Mouse (Mus musculus) liver, embryonic 13.5 days (tissue): ENCODE results near the gene Tmem132c. TPM values are rescaled to one million over a fixed set of nuclear protein-coding genes. Genes with fewer than 3 reads are reported as not detected.

Experiments used
- ATAC-seq: fragments of 200-750 bp; cut with Nextera tagmentation; 2 replicates; pipeline ENCODE4 v1.8.0; 2017; ENCODE audit warnings: low read depth, mild to moderate bottlenecking, moderate number of reproducible peaks, moderate library complexity
- DNase-seq: peaks from one replicate; pipeline ENCODE4 v3.0.0; 2022
- H3K27ac ChIP-seq: fragments of 300-500 bp; sonication (generic); 2 replicates; pipeline ENCODE4 v1.5.1; 2015; ENCODE audit warnings: moderate library complexity, mild to moderate bottlenecking, inconsistent platforms
- H3K27me3 ChIP-seq: fragments of 300-500 bp; sonication (generic); 2 replicates; pipeline ENCODE4 v1.6.1; 2015; ENCODE audit warnings: mild to moderate bottlenecking, inconsistent platforms
- H3K36me3 ChIP-seq: fragments of 300-500 bp; sonication (generic); 2 replicates; pipeline ENCODE4 v1.6.1; 2015; ENCODE audit warnings: mild to moderate bottlenecking, inconsistent platforms
- H3K4me1 ChIP-seq: fragments of 300-500 bp; sonication (generic); replicated peaks from 2 replicates; pipeline ENCODE4 v1.6.1; 2015; ENCODE audit warnings: inconsistent platforms
- H3K4me2 ChIP-seq: fragments of 300-500 bp; sonication (generic); 2 replicates; pipeline ENCODE4 v1.6.1; 2015; ENCODE audit warnings: inconsistent platforms, mild to moderate bottlenecking, moderate library complexity
- H3K4me3 ChIP-seq: fragments of 300-500 bp; sonication (generic); replicated peaks from 2 replicates; pipeline ENCODE4 v1.5.1; 2015; ENCODE audit warnings: mild to moderate bottlenecking, inconsistent platforms
- H3K9ac ChIP-seq: fragments of 300-500 bp; sonication (generic); 2 replicates; pipeline ENCODE4 v1.6.1; 2015; ENCODE audit warnings: mild to moderate bottlenecking, inconsistent platforms
- H3K9me3 ChIP-seq: fragments of 300-500 bp; sonication (generic); replicated peaks from 2 replicates; pipeline ENCODE4 v1.6.1; 2016; ENCODE audit warnings: inconsistent platforms
- WGBS: fragments of 180-500 bp; shearing (Covaris S2); methylation state at CpG from one replicate; pipeline ENCODE4 v1.1.7; 2015; ENCODE audit not compliant: insufficient replicate concordance; 5-methylcytosine and 5-hydroxymethylcytosine counted together
- polyA plus RNA-seq: library from polyadenylated mRNA; unstranded; fragments of >200 nt; fragmentation: Nextera tagmentation; extraction: Ambion mirVana; gene quantifications from 2 replicates; pipeline ENCODE4 v1.2.1, GENCODE M21; 2015

The Tmem132c gene
- polyA plus RNA-seq, 1 experiment from 2014 or later = 0.16 TPM

DNA sequence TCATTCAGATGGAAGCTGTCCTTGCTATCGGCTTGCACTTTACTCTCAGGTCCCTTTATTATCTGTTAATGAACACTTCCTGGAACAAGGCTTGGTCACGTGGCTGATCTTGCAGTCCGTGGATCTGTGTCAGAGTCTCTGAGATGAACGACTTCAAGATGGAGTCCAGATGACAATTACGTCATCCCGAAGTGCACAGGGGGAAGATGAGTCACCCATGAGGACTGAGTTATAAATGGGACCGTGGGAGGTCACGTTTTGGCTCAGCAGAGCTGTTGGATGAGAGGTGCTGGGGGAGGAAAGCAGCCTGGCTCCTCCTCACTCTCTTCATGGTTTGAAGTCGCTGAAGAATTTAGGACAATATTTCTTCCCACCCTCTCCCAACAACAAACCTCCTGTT lies 132.6 kb downstream of the Tmem132c start:
- no peak overlapping the region for H3K9ac ChIP-seq
- DNase-seq = no peak

GRCm38 (mm10) chr5:127375654-127376053 lies 134.0 kb downstream of the Tmem132c start:
- no peaks in the 10 kb centered on the region for H3K4me1 ChIP-seq
- WGBS = 60% methylated on average over 3 of the region's 3 CpGs
- no peak overlapping the region for H3K4me3 ChIP-seq
- H3K27me3 ChIP-seq = no peaks in the 10 kb centered on the region
- H3K9me3 ChIP-seq = peaks cover 15% of the 10 kb centered on the region; the same call in 1 of the 2 replicates
- no peak overlapping the region for H3K27ac ChIP-seq
- no peak overlapping the region for H3K4me2 ChIP-seq
- H3K36me3 ChIP-seq = no peaks in the 10 kb centered on the region
- ATAC-seq = no peak
- DNase-seq = no peak
- no peak overlapping the region for H3K9ac ChIP-seq

More for the DNA sequence above, 132.6 kb downstream of the Tmem132c start:
- Histone ChIP-seq H3K4me2 (no peak overlapping the region), H3K27me3 (no peaks in the 10 kb centered on the region), H3K4me1 (no peaks in the 10 kb centered on the region), H3K4me3 (no peak overlapping the region), H3K9me3 (peaks cover 15% of the 10 kb centered on the region; the same call in 1 of the 2 replicates), H3K27ac (no peak overlapping the region), H3K36me3 (no peaks in the 10 kb centered on the region)
- ATAC-seq = no peak
- WGBS = 55% methylated on average over 9 of the region's 9 CpGs

DNA sequence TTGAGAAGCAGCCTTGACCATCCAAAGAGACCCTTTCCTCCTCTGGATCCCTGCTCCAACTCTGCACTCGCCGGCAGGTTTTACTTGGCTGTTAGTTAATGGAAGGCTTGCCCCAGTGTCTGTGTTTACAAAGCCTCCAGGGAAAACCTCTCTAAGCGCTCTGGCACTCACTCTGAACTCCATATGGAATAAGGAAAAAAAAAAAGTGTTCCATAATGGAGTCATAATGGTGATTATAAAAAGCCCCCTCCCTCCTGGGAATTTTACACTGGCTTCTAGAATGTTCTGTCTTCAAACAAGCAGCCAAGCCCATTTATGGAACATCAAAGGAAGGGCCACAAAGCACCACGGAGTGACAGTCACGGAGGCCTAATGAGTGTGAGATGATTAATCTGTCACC lies 136.9 kb downstream of the Tmem132c start:
- Histone ChIP-seq H3K9me3 (peaks cover 14% of the 10 kb centered on the region; the same call in 1 of the 2 replicates), H3K4me2 (no peak overlapping the region), H3K36me3 (no peaks in the 10 kb centered on the region), H3K27ac (no peak overlapping the region), H3K4me1 (no peaks in the 10 kb centered on the region), H3K4me3 (no peak overlapping the region), H3K27me3 (no peaks in the 10 kb centered on the region), H3K9ac (no peak overlapping the region)
- WGBS = 61% methylated on average over 5 of the region's 5 CpGs
- ATAC-seq (no peak), DNase-seq (no peak)

GRCm38 (mm10) chr5:127379351-127379750 lies 137.7 kb downstream of the Tmem132c start:
- DNase-seq (no peak), ATAC-seq (no peak)
- no peak overlapping the region for H3K4me2 ChIP-seq
- no peaks in the 10 kb centered on the region for H3K27me3 ChIP-seq
- H3K36me3 ChIP-seq = no peaks in the 10 kb centered on the region
- no peaks in the 10 kb centered on the region for H3K4me1 ChIP-seq
- no peak overlapping the region for H3K27ac ChIP-seq
- WGBS = 56% methylated on average over 2 of the region's 2 CpGs
- no peak overlapping the region for H3K4me3 ChIP-seq
- no peak overlapping the region for H3K9ac ChIP-seq
- peaks cover 11% of the 10 kb centered on the region; the same call in 1 of the 2 replicates for H3K9me3 ChIP-seq

DNA sequence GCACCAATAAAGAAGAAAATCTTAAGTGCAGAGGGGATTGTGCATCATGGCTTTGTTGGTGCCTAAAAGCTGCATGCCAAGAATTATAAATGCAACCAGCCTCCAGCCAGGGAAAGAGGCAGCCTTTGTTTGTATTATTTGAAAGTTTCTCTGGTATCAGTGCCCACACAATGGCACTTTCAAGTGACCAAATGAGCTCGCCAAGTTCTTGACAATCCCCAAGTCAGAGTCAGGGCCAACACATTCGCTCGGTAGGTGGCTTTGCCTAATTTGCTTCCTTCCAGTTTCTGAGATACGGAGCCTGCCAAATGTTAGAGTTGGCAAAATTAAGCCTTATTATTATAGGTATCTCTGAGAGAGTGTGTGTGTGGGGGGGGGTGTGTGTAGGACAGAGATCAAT lies 139.6 kb downstream of the Tmem132c start:
- H3K4me2 ChIP-seq = no peak overlapping the region
- ATAC-seq (no peak), DNase-seq (no peak)
- no peak overlapping the region for H3K9ac ChIP-seq
- WGBS = 69% methylated on average over 4 of the region's 4 CpGs
- H3K4me1 ChIP-seq = no peaks in the 10 kb centered on the region
- no peak overlapping the region for H3K27ac ChIP-seq
- 0 out of 2 replicates have a peak, but pooled peaks cover 5% of the 10 kb centered on the region for H3K9me3 ChIP-seq
- H3K27me3 ChIP-seq = no peaks in the 10 kb centered on the region
- no peak overlapping the region for H3K4me3 ChIP-seq
- no peaks in the 10 kb centered on the region for H3K36me3 ChIP-seq

DNA sequence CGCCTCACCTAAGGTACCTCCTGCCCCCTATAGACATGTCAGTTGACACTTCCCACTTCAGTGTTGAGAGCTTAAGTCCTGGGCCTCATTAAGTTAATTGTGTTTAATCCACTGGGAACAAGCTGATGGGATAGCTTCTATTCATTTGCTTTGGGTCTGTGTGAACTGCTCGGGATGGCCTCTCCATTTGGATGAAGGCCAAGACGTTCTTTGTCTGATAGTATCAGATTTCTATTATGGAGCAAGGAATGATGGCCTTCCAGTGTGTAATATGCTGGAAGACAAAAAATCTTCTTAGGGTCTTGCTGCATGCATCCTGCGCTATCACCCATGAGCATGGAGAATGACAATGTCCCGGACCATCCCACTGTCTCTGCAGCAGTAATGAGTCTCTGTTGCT lies 141.0 kb downstream of the Tmem132c start:
- no peak for ATAC-seq
- H3K4me2 ChIP-seq = no peak overlapping the region
- 0 out of 2 replicates have a peak, but pooled peaks cover 7% of the 10 kb centered on the region for H3K9me3 ChIP-seq
- H3K4me3 ChIP-seq = no peak overlapping the region
- WGBS = 68% methylated on average over 5 of the region's 5 CpGs
- H3K4me1 ChIP-seq = no peaks in the 10 kb centered on the region
- DNase-seq = no peak
- no peak overlapping the region for H3K27ac ChIP-seq
- no peak overlapping the region for H3K9ac ChIP-seq
- H3K27me3 ChIP-seq = no peaks in the 10 kb centered on the region
- H3K36me3 ChIP-seq = no peaks in the 10 kb centered on the region

DNA sequence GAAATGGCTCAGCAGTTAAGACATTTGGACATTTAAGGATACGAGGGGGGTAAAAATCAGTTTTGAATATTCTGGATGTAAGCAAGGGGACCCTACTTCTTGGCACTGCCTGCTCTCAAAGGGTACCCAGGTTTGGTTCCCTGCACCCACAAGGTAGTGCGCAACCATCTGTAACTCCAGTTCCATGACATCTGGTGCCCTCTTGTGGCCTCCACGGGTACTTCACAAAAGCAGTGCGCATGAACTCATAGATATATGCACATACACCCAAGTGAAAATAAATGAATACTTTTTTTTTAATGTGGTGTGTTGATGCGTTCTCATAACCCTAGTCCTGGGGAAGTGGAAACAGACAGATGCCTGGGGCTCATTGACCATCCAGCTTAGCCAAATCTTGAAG lies 149.6 kb downstream of the Tmem132c start:
- Histone ChIP-seq H3K4me2 (no peak overlapping the region), H3K4me3 (no peak overlapping the region), H3K4me1 (no peaks in the 10 kb centered on the region), H3K27me3 (no peaks in the 10 kb centered on the region), H3K27ac (no peak overlapping the region), H3K36me3 (no peaks in the 10 kb centered on the region), H3K9ac (no peak overlapping the region), H3K9me3 (peaks cover 21% of the 10 kb centered on the region)
- ATAC-seq = no peak
- DNase-seq = no peak
- WGBS = 71% methylated on average over 5 of the region's 5 CpGs

- Histone ChIP-seq H3K4me2 (no peak overlapping the region), H3K4me1 (no peaks in the 10 kb centered on the region), H3K27ac (no peak overlapping the region), H3K27me3 (no peaks in the 10 kb centered on the region), H3K36me3 (no peaks in the 10 kb centered on the region), H3K9me3 (peaks cover 14% of the 10 kb centered on the region), H3K4me3 (no peak overlapping the region), H3K9ac (no peak overlapping the region)
- DNase-seq (no peak), ATAC-seq (no peak)
- 56% methylated on average over 9 of the region's 9 CpGs for WGBS
Measured at GRCm38 (mm10) chr5:127396889-127397288, 155.3 kb downstream of the Tmem132c start.

DNA sequence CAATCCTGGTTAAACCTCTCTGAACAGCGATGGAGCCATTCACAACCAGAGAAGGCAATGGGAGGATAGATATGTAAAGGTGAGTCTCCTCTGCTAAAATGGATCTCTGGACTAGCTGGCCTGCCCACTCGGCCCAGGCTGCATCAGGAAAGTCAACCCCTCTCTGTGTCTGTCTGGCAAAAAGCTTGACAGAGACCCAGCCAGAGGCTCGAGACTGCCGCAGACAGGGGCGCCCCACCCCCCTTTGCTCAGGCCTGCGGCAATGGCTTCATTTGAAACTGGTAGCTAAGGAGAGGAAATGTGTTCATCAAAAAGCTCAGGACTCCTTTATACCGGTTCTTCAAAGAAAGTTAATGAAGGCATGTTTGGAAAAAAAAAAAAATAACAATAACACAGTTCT lies 156.4 kb downstream of the Tmem132c start:
- Histone ChIP-seq H3K9ac (no peak overlapping the region), H3K4me1 (no peaks in the 10 kb centered on the region), H3K4me2 (no peak overlapping the region), H3K27ac (no peak overlapping the region), H3K27me3 (no peaks in the 10 kb centered on the region), H3K4me3 (no peak overlapping the region), H3K9me3 (peaks cover 17% of the 10 kb centered on the region), H3K36me3 (no peaks in the 10 kb centered on the region)
- WGBS = 31% methylated on average over 7 of the region's 7 CpGs
- ATAC-seq = no peak
- no peak for DNase-seq

DNA sequence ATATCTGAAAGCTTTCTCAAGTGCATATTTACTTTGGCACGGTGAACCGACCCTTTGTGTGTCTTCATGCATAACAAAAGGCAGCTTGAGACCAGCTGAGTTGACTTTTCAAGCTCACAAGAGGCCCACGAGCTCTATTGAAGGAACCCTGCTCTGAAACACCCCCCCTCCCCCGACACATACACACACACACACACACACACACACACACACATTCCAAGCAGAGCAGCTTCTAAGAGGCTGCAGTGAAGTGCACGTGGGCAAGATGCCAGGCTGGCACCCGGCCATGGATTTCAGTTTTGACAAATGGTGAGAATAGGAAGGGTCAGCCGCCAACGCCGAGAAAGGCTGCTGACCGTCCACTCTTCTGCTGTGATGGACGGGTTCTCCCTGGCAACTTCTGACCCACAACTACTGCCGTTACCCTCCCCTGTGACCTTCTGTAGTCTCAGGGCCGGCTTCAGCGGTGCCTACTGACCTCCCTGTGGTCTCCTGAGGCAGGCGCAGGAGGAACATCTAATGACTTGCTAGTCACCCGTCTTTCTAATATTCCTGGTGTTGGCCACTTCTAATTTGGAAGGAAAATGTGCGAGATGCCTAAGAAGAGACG lies 163.9 kb downstream of the Tmem132c start:
- 63% methylated on average over 18 of the region's 18 CpGs for WGBS
- no peaks in the 10 kb centered on the region for H3K4me1 ChIP-seq
- no peaks in the 10 kb centered on the region for H3K36me3 ChIP-seq
- DNase-seq (no peak), ATAC-seq (no peak)
- no peak overlapping the region for H3K4me2 ChIP-seq
- peaks cover 23% of the 10 kb centered on the region for H3K9me3 ChIP-seq
- no peaks in the 10 kb centered on the region for H3K27me3 ChIP-seq
- H3K9ac ChIP-seq = no peak overlapping the region
- H3K27ac ChIP-seq = no peak overlapping the region
- no peak overlapping the region for H3K4me3 ChIP-seq

DNA sequence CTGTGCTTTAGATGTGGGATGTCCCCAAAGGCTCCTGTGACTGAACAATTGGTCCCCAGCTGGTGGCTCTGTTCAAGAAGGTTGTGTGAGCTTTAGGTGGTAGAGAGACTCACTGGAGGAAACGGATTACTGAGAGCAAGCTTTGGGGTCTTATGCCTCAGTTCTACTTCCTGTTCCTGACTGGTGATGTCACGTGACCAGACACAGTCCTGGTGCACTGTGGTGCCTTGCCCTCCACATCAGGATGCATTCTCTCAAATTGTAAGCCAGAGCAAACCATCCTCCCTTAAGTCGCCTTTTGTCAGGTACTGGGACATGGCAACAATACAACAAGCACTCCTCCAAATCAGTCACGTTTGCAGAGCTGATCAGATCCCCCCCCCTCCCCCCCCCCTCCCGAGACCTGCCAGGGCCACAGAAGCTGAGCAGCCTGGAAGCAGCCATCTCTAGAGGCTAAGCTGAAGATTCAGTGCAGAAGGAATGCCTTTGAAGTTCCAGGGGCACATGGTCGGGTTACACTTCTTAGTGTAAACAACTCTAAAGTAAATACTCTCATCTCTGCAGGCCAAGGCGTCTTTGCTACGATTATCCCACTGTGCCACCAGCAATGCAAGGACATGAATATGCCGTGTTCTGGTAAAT lies 164.5 kb downstream of the Tmem132c start:
- Histone ChIP-seq H3K27ac (no peak overlapping the region), H3K27me3 (no peaks in the 10 kb centered on the region), H3K4me3 (no peak overlapping the region), H3K9ac (no peak overlapping the region), H3K4me1 (no peaks in the 10 kb centered on the region), H3K9me3 (peaks cover 23% of the 10 kb centered on the region), H3K4me2 (no peak overlapping the region), H3K36me3 (no peaks in the 10 kb centered on the region)
- WGBS = 18% methylated on average over 9 of the region's 9 CpGs
- ATAC-seq (no peak), DNase-seq (no peak)

GRCm38 (mm10) chr5:127416536-127416935 lies 174.9 kb downstream of the Tmem132c start:
- H3K9ac ChIP-seq = no peak overlapping the region
- H3K4me1 ChIP-seq = no peaks in the 10 kb centered on the region
- H3K27ac ChIP-seq = no peak overlapping the region
- ATAC-seq (no peak), DNase-seq (no peak)
- H3K4me2 ChIP-seq = no peak overlapping the region
- WGBS = 55% methylated on average over 7 of the region's 7 CpGs
- no peak overlapping the region for H3K4me3 ChIP-seq
- peaks cover 22% of the 10 kb centered on the region; the same call in 1 of the 2 replicates for H3K9me3 ChIP-seq
- H3K36me3 ChIP-seq = no peaks in the 10 kb centered on the region
- H3K27me3 ChIP-seq = no peaks in the 10 kb centered on the region
